Mouse (Mus musculus) adrenal gland, postnatal 4 days (tissue): Measurements from ENCODE around the gene Lhcgr. TPM values are rescaled to one million over a fixed set of nuclear protein-coding genes. Genes with fewer than 3 reads are reported as not detected.
"Not testable (repeated sequence)": the region's sequence is repeated elsewhere in the genome, so short reads cannot be mapped to it uniquely, and the experiment has no call there.

ENCODE experiments used
- DNase-seq, 2 experiments: peaks; one replicate each; pipeline ENCODE4 v3.0.0; 2021 to 2022; ENCODE audit warnings: low spot score in 2 of 2, mixed read lengths in 2 of 2
- long read RNA-seq, 2 experiments: library from polyadenylated mRNA; stranded (forward); transcript quantifications; one replicate each; pipeline ENCODE4 v2.0.0; 2021
- total RNA-seq, 2 experiments: library from RNA; stranded (reverse); gene quantifications; 2 replicates each; pipeline ENCODE4 v1.2.3; 2021

Gene Lhcgr
- under 1 TPM; 0.06 to 0.11 TPM for total RNA-seq
- long read RNA-seq, experiment 1, result 0 reads
- long read RNA-seq, experiment 2, result 0 reads

DNA sequence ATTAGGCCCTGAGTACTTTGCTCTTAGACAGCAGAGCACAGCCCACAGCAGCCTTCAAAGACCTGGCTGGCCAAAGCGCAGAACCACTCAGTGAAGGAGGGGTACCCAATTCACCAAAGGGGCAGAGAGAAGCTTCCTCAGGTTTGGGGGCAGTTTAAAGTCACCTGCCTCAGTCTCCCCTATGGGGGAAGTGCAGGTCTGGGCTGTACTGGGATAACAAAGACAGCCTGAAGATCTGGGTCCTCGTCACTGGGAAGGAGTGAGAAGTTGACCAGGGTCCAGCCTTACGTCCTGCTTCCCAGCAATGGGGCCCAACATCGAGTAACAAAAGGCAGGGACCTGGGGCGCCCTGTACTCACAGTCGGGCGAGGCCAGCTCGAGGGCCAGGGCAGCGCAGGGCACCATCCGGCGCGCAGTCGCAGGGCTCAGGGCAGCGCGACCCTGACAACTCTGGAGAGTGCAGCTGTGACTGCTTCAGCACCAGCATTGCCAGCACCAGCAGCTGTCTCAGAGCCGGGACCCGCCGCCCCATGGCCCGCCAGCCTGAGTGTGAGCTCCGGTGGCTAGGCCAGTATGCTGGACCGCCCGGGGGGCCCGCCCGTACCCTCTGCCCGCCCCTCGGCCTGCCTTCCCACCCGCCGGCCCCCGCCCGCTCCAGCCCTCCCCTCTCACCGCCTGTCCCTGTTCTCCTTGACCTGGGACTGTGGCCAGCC lies at the start of gene Lhcgr:
Gene Lhcgr (minus strand): TSS at position 551 of the 713 bp plus-strand sequence.
- DNase-seq, result no peak

DNA sequence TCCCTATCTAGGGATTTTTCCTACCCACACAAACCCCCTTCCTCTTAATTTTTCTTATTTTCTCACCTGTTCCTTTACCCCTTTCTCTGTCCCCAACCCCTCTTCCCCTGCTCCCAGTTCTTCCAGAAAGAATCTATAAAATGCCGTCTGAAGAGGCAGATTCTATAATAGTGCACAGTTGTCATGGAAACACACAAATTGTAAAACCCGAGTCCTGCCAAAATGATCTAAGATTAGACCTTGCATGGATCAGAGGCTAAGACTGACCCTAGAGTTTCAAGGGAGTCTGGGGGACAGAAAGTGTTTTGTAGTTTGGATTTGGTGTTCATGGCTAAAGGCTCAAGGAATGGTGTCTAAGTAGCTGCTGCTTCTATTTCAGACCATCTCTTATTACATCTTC lies 25.8 kb upstream of the Lhcgr start:
- no peak for DNase-seq

DNA sequence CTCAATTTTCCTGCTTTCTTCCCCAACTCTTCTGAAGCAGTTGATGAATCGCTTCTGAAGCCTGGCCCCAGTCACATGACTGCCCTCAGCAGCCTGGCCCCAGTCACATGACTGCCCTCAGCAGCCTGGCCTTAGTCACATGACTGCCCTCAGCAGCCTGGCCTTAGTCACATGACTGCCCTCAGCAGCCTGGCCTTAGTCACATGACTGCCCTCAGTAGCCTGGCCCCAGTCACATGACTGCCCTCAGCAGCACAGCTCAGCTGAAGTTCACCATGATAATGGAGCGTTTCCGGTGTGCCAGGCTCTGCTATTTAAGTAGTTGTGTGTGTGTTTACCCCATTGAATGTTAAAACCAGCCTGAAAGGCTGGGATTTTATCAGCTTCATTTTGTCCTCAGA lies 21.2 kb upstream of the Lhcgr start:
- DNase-seq, result not testable (repeated sequence)

DNA sequence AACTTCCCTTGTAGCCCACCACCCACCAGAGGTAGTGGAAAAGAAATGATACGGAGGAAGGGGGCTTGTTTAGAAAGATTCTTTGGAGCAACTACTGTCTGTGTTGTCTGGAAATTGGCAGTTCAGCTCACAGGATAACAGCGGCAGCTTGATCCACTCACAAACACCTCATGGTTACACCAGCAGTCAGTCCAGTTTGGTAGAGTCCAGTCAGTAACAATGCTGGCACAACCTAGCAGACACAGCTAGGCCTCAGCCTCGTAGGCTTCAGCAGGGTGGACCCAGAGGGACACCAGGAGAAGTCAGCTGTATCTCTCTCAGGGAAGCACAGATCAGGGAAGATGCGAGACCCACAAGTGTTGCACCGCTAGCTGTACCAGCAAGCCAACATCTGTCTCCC lies 19.0 kb upstream of the Lhcgr start:
- DNase-seq, result no peak

DNA sequence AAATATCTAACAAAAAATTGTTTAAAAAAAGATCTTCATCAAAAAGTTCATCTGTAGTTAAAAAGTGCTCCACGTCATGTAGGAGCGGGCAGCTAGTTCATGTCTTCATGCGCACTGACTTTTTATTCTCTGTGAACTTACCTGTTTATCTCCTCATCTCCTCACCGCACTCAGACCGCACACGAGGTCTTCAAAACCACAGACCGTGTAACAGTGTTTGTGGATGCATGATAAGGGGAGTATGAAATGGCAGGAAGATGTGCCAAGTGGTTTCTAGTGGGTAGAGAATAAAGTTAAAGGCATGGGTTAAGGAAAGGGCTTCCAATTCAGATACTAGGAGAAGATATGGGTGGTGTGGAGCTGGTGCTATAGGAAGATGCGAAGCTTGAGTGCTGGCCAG lies 14.6 kb upstream of the Lhcgr start:
- DNase-seq, result no peak

DNA sequence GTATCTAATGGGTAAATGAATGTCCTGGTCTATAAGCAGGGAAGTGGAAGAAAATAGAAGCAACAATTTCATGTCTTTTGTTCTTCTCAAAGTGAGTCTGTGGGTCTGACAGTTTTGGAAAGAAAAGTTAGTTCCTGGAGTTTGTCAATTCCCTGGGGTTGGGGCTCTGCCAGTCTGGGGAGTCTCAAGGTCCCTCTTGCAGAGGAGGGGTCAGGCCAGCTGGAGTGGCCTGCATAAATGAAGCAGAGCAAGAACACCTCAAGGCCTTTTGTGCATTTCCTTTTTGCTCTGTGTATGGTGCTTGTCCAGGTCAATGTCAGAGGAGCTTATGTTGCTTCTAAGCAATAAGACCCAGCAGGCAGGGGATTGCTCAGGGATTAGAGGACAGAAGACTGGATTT lies 11.7 kb upstream of the Lhcgr start:
- peak in 1 of 2 experiments; percentile 19 for DNase-seq

DNA sequence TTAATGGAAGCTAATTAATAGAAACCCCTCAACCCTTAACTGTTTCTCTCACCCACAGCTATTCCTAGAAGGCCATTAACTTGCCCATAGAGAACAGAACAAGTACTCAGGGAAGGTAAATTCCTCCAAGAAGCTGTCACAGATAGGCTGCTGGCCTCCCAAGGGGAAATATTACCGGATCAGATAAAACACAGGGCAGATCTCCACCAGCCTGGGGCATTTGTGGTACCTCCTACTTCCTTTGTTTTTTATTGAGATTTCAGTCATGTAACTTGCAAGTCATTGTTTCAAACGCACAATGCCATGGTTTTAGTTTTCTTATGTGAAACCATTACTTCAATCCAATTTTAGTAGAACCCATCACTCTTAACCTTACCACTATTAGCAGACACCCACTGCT lies 1.1 kb downstream of the Lhcgr start:
- DNase-seq, result no peak

DNA sequence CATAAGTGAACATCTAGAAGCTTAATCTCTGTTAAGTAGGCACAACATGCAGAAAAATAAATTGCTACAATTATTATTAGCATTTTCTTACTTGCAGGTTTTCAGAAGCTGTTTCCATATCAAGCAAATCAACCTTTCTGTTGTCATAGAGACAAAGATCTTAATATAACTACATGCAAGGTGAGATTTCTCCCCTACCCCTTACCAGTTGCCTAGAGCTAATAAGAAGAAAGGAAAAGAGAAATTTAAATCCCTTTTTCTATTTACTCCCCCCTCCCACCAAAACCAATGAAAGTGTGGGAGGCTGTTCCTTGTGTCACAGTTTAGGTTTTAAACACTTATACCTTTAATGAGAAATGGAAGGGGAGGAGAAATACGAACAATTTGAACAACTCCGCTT lies 3.4 kb downstream of the Lhcgr start:
- DNase-seq, result no peak

DNA sequence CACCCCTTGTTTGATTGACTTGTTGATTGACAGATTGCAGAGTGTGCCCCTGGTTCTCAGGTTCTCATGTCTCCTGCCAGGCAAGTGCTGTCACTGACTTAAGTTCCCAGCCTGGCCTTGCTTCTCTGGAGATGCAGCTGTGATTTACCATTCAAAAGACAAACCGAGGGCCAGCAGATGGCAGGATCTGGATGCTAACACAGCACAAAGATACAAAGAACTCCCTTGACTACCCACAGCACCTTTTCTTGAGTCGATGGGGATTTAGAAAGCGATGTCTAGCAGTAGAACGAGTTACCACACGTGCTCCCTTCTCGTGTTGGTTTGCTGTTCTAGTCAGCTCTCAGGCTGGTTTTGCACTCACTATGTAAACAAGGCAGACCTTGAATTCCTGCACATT lies 4.9 kb downstream of the Lhcgr start:
- DNase-seq, result no peak

DNA sequence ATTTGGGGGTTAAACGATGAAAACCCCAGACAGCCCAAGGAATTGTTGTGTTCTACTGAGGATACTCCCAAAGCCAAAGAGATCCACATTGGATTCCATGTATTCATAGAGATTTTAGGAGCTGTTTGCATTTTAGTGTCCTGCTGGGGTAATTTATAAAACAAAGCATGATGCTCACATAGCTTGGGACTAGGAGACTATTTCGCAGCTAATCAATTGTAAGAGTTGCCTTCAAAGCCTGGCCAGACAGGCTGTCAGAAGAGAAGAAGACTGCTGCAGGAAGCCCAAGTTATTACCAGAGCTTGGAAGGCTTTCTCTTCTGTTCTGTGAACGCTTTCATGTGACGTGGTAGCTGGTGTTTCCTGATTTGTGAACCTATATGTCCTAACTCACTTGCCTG lies 5.4 kb downstream of the Lhcgr start:
- DNase-seq, result no peak

DNA sequence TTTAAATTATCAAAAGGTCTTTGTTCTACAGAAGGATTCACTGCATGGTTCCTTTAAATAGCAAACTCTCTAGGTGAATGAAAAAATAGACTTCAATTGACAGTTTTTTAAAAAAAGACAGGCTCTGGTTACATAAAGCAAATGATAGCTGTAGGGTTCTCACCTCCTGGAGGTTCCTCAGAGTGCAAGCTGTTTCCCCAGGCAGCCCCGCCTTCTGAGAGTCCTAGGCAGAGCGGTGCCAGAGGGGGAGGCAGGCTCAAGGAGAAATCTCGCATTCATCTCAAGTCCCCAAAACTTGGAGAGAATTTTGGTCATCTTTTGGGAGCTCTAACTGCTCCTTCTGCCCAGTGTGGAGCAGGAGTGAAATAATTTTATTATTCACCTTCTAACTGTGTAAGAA lies 12.6 kb downstream of the Lhcgr start:
- no peak for DNase-seq

DNA sequence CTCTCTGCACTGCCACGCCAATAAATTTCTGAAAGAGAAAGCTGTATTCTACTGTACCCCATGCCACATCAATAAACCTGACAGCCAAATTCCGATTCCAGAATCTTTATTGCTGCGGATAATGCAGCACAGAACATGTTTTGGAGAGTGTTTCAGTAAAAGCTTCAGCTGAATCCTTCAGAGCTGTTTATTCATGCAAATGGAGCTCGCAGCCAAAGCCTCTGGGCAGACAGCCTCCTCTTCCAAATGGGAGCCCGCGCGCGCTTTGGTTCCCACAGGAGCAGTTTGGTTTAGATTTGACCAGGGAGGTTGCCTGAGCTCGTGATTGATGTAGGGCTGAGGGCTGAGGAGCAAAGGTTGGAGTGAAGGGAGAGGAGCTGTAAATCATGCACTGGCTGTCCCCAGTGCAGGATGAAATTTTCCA lies 17.7 kb downstream of the Lhcgr start:
- no peak for DNase-seq

DNA sequence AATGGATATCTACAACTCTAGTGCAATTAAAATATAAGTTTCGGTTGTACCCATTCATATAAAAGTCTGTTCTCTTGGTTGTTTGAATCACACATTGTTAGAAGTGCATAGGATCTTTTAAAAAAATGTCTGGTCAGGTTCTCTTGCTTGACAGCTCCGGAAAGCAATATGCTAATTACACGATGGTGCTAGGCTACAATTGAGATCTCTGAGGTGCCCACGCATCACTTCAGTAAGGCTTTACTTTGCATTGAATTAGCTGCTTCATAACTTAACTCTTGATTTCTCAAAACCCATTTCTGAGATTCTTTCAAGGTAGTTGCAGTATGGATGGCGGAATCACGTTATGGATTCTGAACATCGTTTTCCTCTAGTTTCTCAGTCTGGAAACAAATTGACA lies 21.7 kb downstream of the Lhcgr start:
- no peak for DNase-seq

DNA sequence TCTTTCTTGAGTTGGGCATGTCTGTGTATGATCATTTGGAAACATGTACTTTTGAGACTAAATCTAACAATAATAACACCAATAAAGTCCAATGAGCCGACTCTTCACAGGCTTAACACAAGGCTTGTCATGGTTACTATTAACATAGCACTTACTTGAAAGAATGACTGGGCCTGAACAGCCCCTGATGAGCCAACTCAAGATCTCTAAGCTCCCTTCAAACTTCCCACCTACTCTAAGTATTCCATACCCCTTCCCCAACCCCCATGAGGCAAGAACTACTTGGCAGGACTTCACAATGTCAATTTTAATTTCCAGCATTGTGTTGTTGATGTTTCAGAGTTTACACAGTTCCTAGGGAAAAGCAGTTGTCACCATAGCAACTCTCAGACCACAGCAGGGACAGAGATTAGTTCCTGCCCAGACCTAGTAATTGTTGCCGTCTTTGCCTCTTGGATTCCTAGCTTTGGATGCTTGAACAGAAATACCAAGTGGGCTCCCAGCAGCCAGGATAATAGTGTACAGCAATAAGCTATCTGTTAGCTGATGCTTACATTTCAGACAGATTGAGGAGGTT lies 22.4 kb downstream of the Lhcgr start:
- DNase-seq, result no peak

DNA sequence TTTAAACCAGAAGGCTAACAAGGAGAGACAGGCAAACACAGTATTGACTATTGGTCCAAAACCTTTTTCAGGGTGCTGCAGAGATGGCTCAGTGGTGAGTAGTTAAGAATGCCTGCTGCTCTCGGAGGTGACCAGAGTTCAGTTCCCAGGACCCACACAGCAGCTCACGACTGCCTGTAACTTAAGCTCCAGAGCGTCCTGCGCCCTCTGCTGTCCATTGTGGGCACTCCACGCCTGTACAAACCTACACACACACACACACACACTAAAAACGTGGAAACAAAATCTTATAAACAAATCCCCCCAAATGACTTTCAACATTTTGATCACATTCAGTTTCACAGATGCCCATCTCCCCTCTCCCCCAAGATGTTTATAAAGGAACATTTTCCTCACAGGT lies 24.9 kb downstream of the Lhcgr start:
- no peak for DNase-seq

DNA sequence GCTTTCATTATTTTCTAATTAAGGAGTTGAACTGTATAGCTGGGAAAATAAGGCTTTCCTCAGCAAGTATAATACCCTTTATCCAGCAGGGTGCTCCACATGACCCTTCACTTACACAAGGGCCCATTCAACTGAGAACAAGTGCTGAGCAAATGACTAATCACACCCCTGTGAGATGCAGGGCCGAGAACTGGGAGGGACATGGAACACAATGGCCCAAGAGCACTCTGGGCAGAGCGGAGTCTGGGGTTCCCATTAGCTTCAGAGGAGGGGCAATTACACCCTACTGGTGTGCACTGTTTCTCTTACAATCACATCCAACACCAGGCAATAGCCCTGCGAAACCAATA lies 27.7 kb downstream of the Lhcgr start:
- DNase-seq, result no peak

DNA sequence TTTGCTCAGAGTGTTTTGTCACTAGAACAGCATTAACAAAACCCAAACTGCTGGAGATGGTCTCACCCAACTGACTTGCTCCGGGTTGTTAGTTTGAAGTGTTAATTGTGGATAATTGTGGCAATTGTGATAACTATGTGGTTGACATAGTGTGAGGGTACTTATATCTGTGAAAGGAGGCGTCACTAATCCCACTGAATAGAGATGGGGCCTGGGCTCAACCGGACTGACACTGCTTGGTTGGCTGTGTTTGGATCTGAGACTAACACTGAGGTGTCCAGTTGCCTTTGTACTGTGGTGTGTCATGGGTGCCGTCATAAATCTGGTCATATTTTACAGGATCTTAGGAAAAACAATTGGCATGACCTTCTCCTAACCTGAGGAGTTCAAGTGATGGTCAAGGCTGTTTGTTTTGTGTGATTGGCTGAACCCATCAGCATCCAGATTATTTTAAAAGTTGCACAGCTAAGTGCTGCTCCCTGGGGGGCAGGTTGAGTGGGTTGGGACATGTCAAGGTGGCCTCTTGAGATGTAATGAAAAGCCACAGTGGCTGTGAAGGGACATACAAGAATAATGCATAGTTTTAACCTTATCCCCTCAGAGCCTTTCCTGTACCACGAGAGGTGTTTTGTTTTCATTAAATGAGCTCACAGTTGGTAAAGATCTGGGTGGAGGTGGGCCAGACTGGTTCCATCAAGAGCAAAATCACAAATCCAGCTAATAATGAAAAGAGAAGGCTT lies 28.2 kb downstream of the Lhcgr start:
- no peak for DNase-seq

DNA sequence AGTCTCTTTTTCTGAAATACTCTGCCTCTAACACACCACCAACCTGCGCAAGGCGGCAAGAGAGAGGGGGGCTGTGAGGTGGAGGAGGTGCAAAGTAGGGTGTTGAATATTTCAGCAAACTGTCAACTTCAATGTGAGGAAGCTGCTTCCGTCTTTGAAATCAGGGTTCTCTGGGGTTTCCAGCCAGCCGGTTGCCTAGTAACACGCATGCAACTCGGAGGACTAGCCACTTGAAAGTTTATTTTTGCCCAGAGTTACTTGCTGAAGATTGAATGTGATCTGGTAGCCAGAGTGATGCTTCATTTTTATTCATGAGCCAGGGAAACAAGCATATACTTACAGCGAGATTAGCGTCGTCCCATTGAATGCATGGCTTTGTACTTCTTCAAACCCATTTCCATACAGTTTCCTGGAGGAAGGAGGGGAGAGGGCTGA lies 33.8 kb downstream of the Lhcgr start:
- DNase-seq, result no peak

DNA sequence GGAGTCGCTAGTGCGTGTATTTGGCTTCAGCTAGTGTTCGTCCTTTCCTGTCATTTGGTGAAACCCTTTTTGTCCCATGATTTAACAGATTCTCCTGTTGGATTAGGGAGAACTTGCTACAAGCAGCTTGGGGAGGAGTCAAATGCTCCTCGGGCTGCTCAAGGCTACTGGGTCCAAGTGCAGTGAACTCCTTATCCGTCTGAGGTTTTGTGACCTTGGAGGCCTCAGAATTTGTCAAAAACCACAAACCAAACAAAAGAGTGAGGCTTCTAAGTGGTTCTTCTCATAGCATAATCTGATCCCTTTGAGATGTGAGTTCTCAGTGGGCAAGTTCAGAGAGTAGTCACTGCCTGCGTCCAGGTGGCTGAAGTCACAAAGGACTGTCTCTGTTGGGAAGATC lies 36.0 kb downstream of the Lhcgr start:
- DNase-seq, result no peak

DNA sequence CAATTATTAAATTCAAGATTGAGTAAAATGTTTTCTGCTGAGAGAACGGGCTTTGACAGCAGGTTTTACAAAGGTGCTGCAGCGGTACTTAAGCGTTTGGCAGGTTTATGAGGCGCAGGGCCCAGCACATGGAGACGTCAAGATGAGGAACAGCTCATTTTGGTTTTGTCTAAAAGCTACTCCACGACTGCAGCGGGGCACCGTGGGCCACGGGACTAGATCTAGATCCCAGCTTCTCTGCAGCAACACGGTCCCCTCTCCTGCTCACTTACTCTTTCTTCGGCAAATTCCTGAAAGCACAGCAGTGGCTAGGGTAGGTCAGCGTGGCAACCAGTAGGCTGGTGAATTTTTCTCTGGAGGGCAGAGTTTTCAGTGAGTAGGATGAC lies 38.3 kb downstream of the Lhcgr start:
- no peak for DNase-seq

DNA sequence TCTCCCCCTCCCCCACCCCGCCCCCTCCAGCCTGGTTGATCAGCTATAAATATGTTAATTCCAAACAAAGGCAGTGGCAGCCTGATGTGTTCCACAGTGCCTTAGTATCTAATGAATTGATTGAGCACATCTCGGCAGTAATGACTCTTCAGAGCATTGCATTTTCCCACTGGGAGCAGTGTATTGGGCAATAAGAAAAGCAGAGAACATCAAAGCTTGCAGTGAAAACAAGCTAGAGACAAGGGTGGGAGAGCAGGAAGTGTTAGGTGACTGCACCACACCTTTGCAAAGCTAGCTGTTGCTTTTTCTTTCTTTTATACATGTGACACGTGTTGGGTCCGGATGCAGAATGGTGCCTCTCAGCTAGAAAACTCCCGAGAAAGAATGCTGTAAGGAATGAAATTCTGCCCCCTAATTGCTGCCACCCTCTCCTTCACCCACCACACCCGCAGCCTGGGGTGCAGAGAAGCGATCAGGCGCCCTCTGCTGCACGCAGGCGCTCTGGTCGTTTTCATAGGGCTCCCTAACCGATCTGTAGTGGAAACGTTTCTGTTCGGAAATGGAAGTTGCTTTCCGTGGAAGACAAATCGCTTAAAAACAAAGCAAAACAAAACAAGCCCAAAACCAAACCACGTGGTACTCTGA lies 38.8 kb downstream of the Lhcgr start:
- no peak for DNase-seq

DNA sequence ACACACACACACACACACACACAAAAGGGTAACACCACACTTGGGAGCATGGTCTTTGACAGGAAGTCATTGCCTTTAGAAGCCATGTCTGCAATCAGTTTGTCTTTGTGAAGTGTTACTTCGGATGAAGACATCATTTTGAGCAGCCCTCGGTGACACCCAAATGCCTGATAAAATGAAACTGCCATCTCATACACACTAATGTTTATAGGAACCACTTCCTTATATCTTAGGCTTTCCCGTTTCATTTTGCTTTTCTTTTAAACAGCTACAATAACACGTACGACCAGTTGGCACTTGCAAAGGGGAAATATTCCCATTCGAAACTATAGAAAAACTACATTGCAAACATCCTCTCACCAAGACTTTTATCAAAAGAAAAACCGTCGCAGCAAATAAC lies 42.1 kb downstream of the Lhcgr start:
- DNase-seq, result no peak
